Mouse (Mus musculus): ENCODE data around the gene Nfyc. TPM values are rescaled to one million over a fixed set of nuclear protein-coding genes. Genes with fewer than 3 reads are reported as not detected.

Gene Nfyc
- total and polyA plus RNA-seq, 3 experiments = 46.0 to 179 (median 50.6) TPM

GRCm38 (mm10) chr4:120731030-120731644 lies 100.2 kb downstream of the Nfyc start:
- peak; percentile 68 to 74 for DNase-seq
- WGBS = under 1% methylated on average over 40 of the region's 40 CpGs
- no peak for TF ChIP-seq EP300 (IDR thresholded peaks at IDR 0.05; ENCODE audit: insufficient read depth, low read depth, low read length)
- TF ChIP-seq CTCF (IDR thresholded peaks at IDR 0.05) = no peak
- no peak for TF ChIP-seq POLR2A (IDR thresholded peaks at IDR 0.05; ENCODE audit: insufficient read depth, low read depth, low read length)
- Histone ChIP-seq H3K4me3 (peak overlapping the region; percentile 68), H3K27me3 (ENCODE audit: control insufficient read depth, insufficient read depth, low read length) (no peaks in the 10 kb centered on the region), H3K36me3 (ENCODE audit: control insufficient read depth, insufficient read depth, low read length) (no peaks in the 10 kb centered on the region), H3K79me2 (replicated peaks; ENCODE audit: control insufficient read depth, insufficient read depth, low read length) (no peaks in the 10 kb centered on the region), H3K9ac (ENCODE audit: low read depth, low read length) (peak overlapping the region; percentile 73), H3K27ac (peak overlapping the region; percentile 59), H3K4me1 (ENCODE audit: control insufficient read depth, insufficient read depth, low read length) (peaks cover 6% of the 10 kb centered on the region)
- intact Hi-C loops (cut with DNase I) = no loop called here

- no peaks in the 10 kb centered on the region for H3K27me3 ChIP-seq (ENCODE audit: control insufficient read depth, insufficient read depth, low read length)
- WGBS = 27% methylated on average over 6 of the region's 6 CpGs
- H3K79me2 ChIP-seq (replicated peaks; ENCODE audit: control insufficient read depth, insufficient read depth, low read length) = no peaks in the 10 kb centered on the region
- no peaks in the 10 kb centered on the region for H3K36me3 ChIP-seq (ENCODE audit: control insufficient read depth, insufficient read depth, low read length)
- peaks cover 8% of the 10 kb centered on the region for H3K4me1 ChIP-seq (ENCODE audit: control insufficient read depth, insufficient read depth, low read length)
- peak overlapping the region; percentile 68 for H3K4me3 ChIP-seq
- H3K27ac ChIP-seq = peak overlapping the region; percentile 59
- H3K9ac ChIP-seq (ENCODE audit: low read depth, low read length) = no peak overlapping the region
- TF ChIP-seq CTCF (IDR thresholded peaks at IDR 0.05) (no peak), EP300 (IDR thresholded peaks at IDR 0.05; ENCODE audit: insufficient read depth, low read depth, low read length) (no peak), POLR2A (IDR thresholded peaks at IDR 0.05; ENCODE audit: insufficient read depth, low read depth, low read length) (no peak)
- no peak for DNase-seq
- intact Hi-C loops (cut with DNase I) = no loop called here
Measured at GRCm38 (mm10) chr4:120730574-120730973, 100.8 kb downstream of the Nfyc start.

DNA sequence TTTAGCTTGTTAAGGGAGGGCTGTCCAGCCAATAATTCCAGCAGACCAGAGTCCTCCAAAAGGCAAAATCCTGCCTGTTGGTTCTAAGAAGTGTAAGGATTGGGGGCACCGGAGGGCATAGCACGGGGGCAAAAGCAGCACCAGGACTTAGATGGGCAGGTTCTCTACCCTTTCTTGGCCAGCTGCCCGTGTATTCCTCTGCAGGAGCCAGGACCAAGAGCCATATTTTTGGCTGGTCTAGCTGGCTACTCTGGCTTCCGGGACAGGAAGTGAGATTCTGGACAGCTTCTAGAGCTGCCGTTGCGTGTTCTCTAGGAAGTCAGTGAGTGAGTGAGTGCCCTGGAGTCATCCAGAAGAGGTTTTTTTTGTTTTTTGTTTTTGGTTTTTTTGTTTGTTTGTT lies 101.2 kb downstream of the Nfyc start:
- Histone ChIP-seq H3K27ac (peak overlapping the region; percentile 7; the same call in 1 of the 2 replicates), H3K36me3 (ENCODE audit: control insufficient read depth, insufficient read depth, low read length) (no peaks in the 10 kb centered on the region), H3K4me3 (no peak overlapping the region), H3K4me1 (ENCODE audit: control insufficient read depth, insufficient read depth, low read length) (peaks cover 8% of the 10 kb centered on the region), H3K79me2 (replicated peaks; ENCODE audit: control insufficient read depth, insufficient read depth, low read length) (no peaks in the 10 kb centered on the region), H3K27me3 (ENCODE audit: control insufficient read depth, insufficient read depth, low read length) (no peaks in the 10 kb centered on the region), H3K9ac (ENCODE audit: low read depth, low read length) (no peak overlapping the region)
- intact Hi-C loops (cut with DNase I) = no loop called here
- no peak for TF ChIP-seq EP300 (IDR thresholded peaks at IDR 0.05; ENCODE audit: insufficient read depth, low read depth, low read length)
- TF ChIP-seq CTCF (IDR thresholded peaks at IDR 0.05) = no peak
- no peak for TF ChIP-seq POLR2A (IDR thresholded peaks at IDR 0.05; ENCODE audit: insufficient read depth, low read depth, low read length)
- DNase-seq = peak; percentile 46 to 56
- WGBS = 17% methylated on average over 6 of the region's 6 CpGs

DNA sequence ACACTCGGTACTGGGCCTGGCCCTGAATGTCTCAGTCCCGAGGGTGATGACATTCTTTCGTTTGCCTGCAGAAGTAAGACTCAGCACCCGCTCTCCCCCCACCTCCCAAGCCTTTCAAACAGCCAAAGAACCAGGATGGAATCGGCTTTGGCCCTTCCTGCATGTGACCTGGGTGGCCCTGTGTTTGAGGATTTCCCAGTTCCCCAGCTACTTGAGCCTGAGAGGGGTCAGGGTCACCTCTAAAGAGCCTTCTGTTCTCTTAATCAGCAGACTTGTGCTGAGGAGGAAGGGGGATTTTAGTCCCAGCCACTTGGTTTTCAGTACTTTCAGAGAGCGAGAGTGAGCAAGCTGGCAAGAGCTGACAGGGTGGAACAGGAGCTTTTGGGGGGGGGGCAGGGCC lies 101.9 kb downstream of the Nfyc start:
- intact Hi-C loops (cut with DNase I) = no loop called here
- H3K4me1 ChIP-seq (ENCODE audit: control insufficient read depth, insufficient read depth, low read length) = peaks cover 8% of the 10 kb centered on the region
- H3K27ac ChIP-seq = no peak overlapping the region

DNA sequence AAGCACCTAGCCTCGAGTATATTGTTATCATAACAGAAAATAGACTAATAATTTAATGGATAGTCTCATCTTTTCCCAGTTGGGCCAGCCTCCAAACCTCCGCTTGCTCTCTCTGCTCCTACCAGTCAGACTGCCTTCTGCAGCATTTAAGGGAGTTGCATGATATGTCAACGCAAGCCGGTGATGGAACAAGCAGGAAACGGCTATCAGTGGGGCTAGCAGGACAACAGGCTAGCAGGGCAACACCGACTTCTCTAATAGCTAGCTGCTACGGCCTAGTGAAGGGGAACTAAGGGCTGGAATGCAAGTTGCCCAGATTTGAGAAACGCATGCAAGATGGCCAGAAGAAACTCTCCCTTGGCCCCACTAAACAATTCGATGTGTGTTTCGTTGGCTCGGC lies 103.5 kb downstream of the Nfyc start:
- Histone ChIP-seq H3K4me3 (no peak overlapping the region), H3K36me3 (ENCODE audit: control insufficient read depth, insufficient read depth, low read length) (no peaks in the 10 kb centered on the region), H3K27ac (no peak overlapping the region), H3K79me2 (replicated peaks; ENCODE audit: control insufficient read depth, insufficient read depth, low read length) (no peaks in the 10 kb centered on the region), H3K27me3 (ENCODE audit: control insufficient read depth, insufficient read depth, low read length) (no peaks in the 10 kb centered on the region), H3K4me1 (ENCODE audit: control insufficient read depth, insufficient read depth, low read length) (peaks cover 8% of the 10 kb centered on the region), H3K9ac (ENCODE audit: low read depth, low read length) (no peak overlapping the region)
- intact Hi-C loops (cut with DNase I) = no loop called here
- WGBS = 46% methylated on average over 11 of the region's 11 CpGs
- no peak for DNase-seq
- TF ChIP-seq CTCF (IDR thresholded peaks at IDR 0.05) = no peak
- no peak for TF ChIP-seq POLR2A (IDR thresholded peaks at IDR 0.05; ENCODE audit: insufficient read depth, low read depth, low read length)
- no peak for TF ChIP-seq EP300 (IDR thresholded peaks at IDR 0.05; ENCODE audit: insufficient read depth, low read depth, low read length)

More for the DNA sequence above, 101.9 kb downstream of the Nfyc start:
- Histone ChIP-seq H3K4me3 (no peak overlapping the region), H3K27me3 (ENCODE audit: control insufficient read depth, insufficient read depth, low read length) (no peaks in the 10 kb centered on the region), H3K9ac (ENCODE audit: low read depth, low read length) (no peak overlapping the region), H3K36me3 (ENCODE audit: control insufficient read depth, insufficient read depth, low read length) (no peaks in the 10 kb centered on the region), H3K79me2 (replicated peaks; ENCODE audit: control insufficient read depth, insufficient read depth, low read length) (no peaks in the 10 kb centered on the region)
- TF ChIP-seq POLR2A (IDR thresholded peaks at IDR 0.05; ENCODE audit: insufficient read depth, low read depth, low read length) (no peak), EP300 (IDR thresholded peaks at IDR 0.05; ENCODE audit: insufficient read depth, low read depth, low read length) (no peak), CTCF (IDR thresholded peaks at IDR 0.05) (no peak)
- 52% methylated on average over 6 of the region's 6 CpGs for whole genome bisulfite sequencing
- no peak for DNase-seq

- WGBS = 45% methylated on average over 4 of the region's 4 CpGs
- peak overlapping the region; percentile 26 for H3K27ac ChIP-seq
- TF ChIP-seq CTCF (IDR thresholded peaks at IDR 0.05) = no peak
- H3K27me3 ChIP-seq (ENCODE audit: control insufficient read depth, insufficient read depth, low read length) = no peaks in the 10 kb centered on the region
- peak in 1 of 2 experiments; percentile 57 for DNase-seq
- no peaks in the 10 kb centered on the region for H3K79me2 ChIP-seq (replicated peaks; ENCODE audit: control insufficient read depth, insufficient read depth, low read length)
- H3K4me1 ChIP-seq (ENCODE audit: control insufficient read depth, insufficient read depth, low read length) = peaks cover 5% of the 10 kb centered on the region
- H3K36me3 ChIP-seq (ENCODE audit: control insufficient read depth, insufficient read depth, low read length) = no peaks in the 10 kb centered on the region
- H3K4me3 ChIP-seq = no peak overlapping the region
- intact Hi-C loops (cut with DNase I) = no loop called here
- H3K9ac ChIP-seq (ENCODE audit: low read depth, low read length) = no peak overlapping the region
Measured at GRCm38 (mm10) chr4:120726174-120726573, 105.2 kb downstream of the Nfyc start.

Data from heart, adult 2 months (tissue).